Mouse (Mus musculus) CD8-positive naive resting alpha-beta T cell, adult 2 months (primary cell): ENCODE measurements around the gene Lrsam1.
A peak's percentile ranks its signal among the peaks of the same experiment; 100 is the strongest.

Source experiments
- DNase-seq, 2 experiments: peaks; one replicate each; pipeline ENCODE4 v3.0.0; 2022; ENCODE audit warnings: low read depth in 2 of 2, low spot score in 2 of 2

Lrsam1 gene

DNA sequence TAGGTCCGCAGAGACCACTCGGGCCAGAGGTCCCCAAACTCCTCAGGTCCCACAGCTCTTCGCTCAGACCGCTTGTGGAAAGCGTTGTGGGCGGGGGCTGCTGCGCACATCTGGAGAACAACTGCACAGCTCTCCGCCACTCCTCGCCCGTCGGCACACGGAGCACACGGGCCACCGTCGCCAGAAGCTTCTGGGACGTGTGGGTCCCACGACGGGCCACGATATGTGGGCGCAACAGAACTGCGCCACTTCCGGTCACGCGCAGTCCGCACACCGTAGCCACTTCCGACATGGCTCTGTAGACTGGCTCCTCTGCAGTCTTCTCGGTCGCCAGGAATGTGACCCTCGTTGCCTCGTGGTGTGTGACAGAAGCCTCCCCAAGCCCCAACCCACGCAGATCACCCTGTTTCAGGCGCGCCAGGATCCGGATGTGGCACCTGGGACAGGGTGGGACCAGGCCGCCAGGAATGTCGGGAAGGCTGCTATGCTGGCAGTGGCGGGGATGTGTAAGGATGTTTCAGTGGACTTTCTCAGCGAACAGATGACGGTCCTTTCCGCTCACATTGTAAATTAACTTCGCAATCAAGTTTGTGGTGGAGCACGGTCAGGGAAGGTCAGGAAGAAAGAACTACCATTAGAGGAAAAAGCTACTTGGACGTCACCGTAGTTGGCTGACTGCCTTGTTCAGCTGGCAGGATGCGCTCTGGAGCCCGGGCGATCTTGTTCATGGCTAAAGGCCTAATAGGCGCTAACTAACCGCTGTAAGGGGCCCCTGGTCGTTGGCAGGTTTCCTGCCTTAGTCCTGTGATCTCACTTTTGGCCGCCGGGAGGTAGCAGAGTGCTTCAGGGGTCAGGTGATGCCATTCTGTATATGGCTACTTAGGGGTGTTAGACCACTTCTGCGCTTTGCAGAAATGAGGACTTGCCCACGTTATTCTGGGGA lies 5.5 kb upstream of the Lrsam1 start:
- peak; percentile 66 for DNase-seq

DNA sequence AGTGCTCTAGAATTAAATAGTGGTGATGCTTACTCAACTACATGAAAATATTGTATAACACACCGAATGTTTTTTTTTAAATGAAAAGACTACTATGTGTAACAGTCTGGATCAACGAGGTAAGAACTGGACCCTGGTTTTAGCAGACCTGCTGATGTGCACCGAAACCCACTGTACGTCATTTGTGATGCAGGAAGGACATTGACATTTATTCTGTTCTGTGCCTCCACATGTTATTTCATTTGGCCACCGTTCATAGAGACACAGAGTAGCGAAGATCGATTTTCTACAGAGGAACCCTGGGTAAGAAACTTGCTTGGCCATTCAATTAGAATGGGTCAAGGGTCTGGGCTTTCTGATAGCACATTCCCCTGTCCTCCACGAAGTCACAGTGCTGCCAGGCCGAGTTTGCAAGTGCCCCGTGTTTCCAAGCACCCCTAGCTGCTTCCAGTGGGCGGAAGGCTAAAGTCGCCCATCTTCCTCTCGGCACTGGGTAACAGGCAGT lies 4.8 kb upstream of the Lrsam1 start:
- no peak for DNase-seq

DNA sequence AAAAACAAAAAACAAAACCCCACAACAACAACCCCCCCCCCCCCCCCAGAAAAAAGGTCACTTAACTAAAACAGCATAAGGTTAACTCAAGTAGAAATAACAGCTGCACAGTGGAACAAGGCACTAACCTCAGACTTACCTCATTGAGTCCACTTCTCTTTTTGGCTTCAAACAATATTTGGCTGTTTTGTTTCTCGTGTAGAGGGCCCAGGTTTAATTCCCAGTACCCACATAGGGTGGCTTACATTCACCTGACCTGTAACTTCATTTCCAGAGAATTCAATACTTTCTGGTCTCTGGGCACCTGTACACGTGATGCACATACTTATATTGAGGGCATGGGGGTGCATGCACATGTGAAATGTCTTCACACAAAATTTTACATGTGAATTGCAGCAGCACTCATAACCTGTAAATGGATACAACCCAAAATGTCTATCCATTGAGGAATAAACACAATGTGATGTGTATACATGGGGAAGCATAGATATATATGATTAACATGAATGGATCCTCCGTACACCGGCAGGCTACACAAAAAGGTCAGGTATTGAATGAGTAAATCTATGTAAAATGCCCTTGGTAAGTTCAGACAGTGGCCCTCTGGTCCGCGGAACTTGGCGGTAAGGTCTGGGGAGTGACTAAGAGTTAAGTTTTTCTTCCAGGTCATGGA lies 4.2 kb upstream of the Lrsam1 start:
- DNase-seq: no peak

DNA sequence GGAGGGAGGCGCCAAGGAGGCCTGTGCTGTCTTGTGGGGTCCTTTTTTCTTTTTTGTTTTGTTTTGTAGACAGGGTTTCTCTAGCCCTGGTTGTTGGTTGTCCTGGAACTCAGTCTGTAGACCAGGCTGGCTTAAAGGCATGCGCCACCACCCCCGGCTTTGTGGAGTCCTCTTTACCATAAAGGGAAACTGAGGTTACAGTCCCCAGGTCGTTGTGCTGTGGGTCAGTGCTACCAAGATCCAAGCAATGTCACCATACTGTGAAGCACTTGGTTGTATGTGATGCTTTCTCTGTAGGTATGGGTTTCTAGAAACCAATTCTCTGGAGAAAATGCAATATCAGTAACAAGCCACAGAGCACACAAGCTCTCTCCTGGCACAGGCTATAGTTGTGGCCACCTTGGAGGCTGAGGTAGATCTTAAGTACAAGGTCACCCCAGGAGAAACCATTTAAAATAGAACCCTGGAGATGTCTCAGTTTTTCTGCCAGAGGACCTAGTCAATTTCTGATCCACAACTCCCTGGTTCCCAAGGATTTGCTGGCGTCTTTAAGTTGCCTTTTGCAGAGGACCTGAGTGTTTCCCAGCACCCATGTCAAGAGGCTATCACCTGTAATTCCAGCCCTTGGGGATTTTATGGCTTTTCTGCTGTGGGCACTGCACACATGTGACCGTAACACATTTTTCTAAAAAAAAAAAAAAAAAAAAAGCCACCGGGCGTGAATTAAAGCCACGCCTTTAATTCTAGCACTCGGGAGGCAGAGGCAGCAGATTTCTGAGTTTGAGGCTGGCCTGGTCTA lies 3.4 kb upstream of the Lrsam1 start:
- no peak for DNase-seq

DNA sequence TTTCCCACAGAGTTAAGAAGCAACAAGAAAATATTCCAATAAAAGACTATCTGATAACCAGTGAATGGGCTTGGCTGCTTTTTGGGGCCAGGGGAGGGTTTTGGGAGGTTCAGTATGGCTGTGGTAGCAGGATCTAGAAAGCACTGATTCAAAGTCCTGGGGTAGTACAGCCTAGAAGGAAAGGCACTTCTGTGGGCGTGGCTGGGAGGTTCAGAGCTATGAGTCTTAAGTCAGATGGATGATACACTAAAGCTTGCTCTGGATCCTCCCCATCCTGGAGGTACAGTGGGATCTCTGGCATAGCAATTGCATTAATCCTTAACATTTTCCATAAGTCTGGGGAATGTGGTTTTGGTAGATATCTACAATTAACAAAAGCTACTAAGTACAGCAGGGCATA lies 2.6 kb upstream of the Lrsam1 start:
- DNase-seq: no peak

DNA sequence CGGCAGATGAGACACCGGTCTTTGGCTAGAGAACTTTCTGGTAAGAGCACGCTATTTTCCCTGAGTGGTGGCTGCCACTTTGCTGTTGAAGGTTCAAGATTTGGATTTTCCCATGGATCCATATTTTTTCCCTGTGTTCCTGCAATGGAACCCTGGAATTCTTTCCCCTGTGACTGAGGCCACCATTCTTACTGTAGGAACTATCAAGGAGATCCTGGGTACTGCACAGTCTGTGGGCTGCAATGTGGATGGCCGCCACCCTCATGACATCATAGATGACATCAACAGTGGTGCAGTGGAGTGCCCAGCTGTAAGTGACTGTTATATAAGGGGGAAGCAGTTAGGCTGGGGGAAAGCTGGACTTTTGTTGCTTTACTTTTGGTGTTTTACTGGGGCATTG lies 2.1 kb upstream of the Lrsam1 start:
- no peak for DNase-seq

DNA sequence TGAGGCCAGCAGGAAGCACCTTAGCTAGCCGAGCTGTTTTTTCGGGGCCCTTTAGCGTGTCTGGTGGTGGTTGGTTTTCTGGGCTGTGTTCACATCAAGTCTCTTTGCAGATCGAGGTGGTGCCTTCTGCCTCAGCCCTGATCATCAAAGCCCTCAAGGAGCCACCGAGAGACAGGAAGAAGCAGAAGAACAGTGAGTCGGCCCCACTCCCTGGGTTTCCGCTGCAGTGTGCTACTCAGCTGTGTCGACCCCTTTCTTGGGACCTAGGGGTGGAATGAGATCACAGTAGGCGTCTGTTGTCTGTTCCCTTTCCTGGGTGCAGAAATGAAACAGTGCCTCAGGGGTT lies 1.4 kb upstream of the Lrsam1 start:
- peak; percentile 60 to 63 for DNase-seq

DNA sequence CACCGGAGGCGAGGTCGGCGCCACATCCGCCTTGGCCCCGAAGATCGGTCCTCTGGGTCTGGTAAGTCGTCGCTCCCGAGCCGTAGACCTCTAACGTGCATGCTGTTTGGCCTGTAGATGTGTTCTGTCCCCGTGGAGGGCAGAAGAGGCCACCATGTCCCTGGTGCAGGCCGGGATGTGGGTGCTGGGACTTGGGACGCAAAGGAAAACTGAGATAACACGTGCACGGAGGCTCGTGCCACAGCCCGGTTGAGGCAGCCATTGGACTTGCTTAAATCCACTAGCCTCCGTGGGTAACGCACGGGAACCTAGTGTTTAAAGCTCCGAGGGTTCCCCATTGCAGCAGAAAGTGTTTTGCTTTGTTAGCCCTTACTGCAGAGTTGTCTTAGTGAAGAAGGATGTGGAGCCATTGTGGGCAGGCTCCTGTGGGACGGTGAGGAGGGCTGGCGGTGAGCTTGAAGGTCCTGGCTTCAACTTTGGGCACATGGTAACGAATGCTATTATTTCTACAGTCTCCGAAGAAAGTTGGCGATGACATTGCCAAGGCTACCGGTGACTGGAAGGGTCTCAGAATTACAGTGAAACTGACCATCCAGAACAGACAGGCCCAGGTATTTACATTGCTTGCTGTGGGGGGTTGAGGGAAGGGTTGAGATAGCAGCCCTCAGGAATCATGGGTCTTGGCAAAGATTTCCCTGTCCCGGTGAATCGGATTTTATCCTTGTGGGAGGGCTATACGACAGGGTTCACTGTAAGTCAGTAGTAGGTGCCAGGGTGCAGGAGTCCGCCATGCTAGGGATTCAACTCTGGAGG lies 854 bp upstream of the Lrsam1 start:
- DNase-seq: no peak

DNA sequence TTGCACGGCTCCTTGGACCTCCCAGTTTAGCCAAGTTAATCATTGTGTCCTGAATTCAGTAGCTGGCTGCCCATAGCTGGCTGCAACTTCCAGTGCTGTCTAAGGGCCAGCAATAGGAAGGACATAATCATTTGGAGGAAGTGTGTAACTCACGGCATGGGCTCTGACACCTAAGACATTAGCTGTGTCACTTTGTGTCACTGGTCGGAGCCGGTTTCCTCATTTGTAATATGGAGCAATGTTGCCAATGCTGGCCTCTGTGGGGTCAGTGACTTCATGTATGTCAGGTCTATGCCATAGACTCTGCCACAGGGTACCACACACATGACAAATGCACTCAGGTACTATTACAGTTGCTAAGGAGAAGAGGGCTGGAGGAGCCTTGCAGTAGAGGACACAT lies 1.1 kb downstream of the Lrsam1 start:
- no peak for DNase-seq

DNA sequence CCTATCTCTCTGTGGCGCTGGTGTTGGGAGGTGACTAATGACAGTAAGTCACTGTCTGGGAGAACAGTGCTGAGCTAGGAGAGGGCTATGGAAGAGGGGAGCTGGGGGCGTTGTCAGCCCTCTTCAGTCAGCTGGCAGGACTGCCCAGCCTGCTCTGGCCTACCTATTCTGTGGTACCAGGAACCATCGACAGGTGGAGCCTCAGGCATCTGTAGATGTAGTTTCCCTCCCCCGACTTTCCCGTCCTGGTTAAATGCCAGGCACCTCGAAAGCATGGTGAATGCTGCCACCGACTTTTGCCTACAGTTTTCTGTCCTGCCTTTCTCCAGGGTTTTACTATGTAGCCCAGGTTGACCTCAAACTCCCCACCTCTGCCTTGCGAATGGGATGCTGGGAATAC lies 4.1 kb downstream of the Lrsam1 start:
- no peak for DNase-seq

DNA sequence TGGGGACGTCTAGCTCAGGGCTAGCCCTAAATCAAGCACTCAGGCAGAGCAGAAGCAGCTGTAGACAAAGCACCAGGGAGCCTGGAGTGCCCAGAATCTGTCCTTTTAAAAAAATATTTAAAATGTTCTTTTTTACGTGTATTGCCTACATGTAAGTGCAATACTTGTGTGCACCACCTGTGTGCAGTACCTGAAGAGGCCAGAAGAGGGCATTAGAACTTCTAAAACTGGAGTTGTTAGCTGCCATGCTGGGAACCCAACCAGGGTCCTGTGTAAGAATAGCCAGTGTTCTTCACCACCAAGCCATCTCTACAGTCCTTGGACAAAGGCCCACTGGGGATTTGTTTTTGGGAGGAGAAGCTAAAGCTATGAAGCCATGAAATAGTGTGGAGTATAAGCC lies 6.8 kb downstream of the Lrsam1 start:
- no peak for DNase-seq

DNA sequence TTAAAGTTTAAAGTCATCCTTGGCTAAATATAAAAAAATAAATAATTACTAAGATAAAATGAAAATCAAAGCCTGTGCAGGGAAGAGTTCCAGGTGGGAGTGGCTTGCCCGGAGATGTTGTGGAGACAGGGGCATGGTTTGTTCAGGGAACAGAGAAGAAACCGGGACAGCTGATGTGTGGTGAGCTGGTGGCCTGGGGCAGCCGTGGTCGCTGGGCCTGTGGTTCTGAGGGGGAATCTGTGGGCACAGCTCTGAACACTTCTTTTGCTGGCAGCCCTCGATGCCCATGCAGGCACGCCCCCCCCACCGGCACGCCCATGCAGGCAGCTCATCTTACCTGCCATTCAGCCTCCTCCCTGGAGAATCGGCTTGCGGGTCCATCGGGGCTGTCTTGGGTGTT lies 14.0 kb downstream of the Lrsam1 start:
- no peak for DNase-seq

DNA sequence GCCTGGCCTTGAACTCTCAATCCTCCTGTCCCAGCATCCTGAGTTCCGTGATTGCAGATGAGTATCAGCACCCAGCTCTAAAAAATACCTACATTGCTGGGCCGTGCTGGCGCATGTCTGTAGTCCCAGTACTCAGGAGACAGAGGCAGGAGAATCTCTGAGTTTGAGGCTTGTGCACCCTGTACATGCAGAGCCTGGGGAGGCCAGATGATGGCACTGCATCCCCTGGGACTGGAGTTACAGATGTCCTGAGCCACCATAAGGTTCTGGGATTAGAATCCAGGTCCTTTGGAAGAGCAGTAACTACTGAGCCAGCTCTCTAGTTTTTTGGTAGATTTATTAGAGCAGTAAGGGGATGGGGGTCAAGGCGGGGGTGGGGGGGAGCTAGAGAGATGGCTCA lies 20.9 kb downstream of the Lrsam1 start:
- DNase-seq: no peak

DNA sequence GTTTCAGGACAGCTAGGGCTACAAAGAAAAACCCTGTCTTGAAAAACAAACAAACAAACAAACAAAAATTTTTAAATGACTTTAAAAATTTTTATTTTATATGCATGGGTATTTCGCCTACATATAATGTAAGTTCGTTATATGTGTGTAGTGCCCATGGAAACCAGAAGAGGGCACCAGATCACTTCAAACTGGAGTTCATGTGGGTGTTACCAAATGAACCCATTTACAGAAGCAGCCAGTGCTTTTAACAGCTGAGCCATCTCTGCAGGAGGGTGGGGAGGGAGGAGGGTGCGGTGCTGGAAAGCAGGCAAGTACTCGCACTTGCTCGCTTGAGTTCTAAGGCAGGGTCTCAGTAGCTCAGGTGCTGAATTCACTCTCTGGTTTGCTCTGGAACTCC lies 22.0 kb downstream of the Lrsam1 start:
- DNase-seq: peak; percentile 43 to 65

DNA sequence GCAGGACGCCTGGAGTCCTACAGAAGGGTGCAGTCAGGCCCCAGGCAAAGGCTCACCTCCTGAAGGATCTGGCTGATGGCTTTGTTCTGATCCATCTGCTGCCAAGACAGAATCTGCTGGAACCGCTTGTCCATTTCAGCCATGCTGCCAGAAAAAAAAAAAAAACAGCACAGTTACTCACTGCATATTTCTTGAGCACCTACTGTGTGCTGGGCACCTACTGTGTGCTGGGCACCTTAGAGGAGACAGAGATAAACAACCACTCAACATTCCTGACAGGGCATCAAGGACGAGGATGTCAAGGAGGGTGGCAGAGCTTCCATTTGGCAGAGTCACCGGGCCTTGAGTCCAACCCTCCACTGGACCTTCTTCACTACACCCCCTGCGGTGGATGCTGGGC lies 22.7 kb downstream of the Lrsam1 start:
- DNase-seq: no peak

DNA sequence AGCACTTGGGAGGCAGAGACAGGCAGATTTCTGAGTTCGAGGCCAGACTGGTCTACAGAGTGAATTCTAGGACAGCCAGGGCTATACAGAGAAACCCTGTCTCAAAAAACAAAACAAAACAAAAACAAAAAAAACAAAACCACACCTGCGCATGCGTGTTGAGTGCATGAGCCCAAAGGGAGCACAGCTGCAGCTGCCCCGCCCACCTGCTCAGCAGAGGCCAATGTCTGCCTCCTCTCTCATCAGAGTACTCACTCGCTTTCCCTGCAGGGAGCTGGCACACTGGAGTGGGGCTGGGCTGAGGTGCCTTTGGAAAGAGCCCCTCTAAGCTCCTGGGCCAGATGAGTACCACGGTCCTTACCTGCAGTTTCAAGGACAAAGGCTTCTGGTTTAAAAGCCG lies 29.7 kb downstream of the Lrsam1 start:
- DNase-seq: no peak

DNA sequence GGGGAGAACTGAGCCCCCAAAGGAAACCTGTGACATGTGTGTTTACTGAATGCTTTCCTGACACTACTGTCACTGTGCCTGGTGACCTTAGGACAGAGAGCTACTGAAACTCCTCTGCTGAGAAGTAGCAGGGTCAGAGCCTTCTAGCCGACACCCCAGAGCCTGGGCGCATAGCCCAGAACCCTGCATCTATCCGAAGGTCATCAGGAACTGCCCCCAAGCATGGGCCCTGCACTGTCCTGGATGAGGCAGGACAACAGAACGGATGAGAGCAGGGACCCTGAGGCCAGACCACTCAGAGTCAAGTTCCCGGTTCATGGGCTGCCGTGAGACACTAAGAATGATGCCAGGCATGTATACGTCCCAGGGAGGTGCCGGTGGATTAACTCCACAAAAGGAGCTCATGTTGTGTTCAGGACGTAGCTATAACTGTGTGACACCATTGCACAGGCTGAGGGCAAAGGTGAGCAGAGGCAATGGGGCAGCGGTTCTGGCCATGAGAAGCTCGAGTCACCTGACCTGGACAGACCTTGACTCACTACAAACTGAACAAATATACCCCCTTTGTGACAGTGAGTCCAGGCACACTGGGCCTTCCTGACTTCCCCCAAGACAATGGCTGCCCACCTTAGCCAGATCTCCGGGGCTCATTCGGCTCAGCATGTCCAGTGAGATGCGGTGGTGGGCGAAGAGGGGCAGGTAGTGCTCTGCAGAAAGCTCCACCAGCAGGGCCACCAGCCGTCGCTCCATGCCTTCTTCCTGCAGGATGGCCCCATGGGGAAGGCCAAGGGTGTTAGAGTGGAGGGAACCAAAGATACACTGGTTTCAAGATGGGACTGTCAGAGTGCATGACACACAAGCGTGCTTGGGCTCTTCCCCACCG lies 32.2 kb downstream of the Lrsam1 start:
- DNase-seq: no peak

DNA sequence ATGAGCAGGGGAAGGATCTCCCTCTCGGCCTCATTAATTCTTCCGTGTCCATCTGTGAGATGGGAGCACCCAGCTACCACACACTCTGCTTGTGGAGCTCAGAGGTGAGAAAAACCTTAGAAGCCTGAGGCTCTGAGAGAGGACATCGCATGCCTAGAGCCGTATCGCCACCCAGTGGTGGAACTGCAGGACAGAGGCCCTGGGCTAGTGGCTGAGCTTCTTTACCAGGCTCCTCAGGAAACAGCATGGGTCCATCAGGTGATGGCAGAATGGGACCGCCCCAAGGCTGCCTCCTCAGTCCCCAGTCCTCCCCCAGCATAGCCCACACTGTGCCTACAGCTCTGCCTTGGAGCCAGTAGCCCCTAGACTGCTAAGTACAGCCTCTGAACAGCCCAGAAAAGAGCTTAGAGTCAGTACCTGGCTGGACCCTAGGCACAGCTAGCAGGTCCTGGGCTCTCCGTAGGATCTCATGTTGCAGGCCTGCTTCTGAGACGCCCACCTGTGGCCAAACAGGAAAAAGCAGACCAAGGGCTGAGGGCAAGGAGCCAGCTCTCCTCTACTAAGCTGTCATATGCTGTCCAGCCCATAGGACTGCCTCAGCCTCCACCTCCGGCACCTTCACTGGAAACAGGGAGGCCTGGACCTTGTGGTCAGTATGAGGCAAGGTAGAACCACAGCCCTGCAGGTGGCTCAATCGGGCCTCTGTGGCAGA lies 33.0 kb downstream of the Lrsam1 start:
- DNase-seq: peak; percentile 16 to 32

DNA sequence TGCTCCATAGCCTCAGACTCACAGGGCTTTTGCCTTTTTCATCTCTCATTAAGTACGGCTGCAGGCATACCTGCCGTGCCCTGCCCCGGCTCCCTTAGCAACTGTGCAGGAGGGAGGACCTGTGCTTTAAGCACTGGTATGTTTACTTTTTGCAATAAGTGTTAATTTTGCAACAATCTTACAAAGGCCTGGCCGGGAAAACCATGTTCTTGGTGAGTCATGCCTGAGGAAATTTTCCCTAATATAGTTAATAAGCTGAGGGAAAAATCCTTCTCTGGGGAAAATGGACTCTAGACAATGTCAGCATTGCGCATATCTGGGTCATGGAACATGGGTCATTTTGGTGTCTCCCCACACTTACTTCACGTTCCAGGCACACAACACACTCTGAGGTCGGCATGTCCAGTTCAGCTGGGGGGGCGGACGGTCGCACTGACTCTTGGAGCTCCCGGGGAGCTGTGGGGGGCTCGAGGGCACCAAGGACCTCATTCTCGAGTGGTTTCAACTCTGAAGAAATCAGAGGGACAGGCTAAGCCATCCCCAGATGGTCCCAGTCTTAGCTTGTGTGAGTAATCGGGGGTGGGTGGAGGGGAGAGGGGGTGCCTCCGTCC lies 33.7 kb downstream of the Lrsam1 start:
- DNase-seq: no peak
